8 mouse cellular contexts compared by ENCODE assay signal in the genomic region with DNA sequence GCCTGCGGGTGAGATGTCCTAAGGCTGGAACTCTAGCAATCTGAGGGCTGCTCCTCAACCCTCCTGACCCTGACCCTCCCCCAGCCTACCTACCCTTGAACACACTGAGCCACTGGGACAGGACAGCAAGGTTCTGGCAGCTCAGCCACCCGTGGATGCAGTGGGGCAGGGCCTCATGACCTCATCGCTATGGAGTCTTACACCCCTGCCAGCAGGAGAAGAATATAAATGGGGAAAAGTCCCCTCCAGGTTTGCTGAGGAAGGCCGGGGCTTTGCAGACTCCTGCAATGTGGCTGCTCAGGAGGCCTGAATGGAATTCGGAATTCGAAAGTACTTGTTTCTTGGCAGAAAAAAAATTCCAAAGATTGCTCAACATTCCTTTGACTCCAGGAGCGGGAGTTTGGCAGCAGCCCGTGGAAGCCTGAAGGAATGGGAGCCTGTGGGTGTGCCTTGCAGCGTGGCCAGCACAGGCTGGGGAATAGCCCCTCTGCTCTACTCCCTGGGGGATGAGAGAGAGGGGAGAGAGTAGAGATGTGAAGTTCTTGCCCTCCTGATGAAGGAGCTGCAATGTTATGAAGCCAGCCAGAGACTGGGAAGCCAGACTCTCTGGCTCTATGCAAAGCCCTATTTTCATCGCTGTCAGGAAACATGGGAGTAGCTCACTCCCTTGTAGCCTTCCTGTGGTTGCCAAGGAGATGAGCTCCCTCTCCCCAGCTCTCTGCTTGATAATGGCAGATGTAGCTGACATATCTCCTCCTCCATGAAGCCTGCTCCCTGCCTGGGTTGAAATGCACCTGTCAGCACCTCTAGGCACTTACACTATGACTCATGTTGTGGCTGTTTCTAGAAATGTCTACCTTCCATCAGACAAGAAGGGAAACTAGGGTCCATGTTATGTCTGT. TPM values are rescaled to one million over a fixed set of nuclear protein-coding genes. Genes with fewer than 3 reads are reported as not detected.
DNase-seq lines count a peak whose midpoint lies in the region; ATAC-seq and TF ChIP-seq lines count a peak whose summit lies in the region.

No protein-coding gene starts in this region.

- H3K36me3 ChIP-seq in forebrain, embryonic 12.5 days (replicated peaks), result no peaks in the 10 kb centered on the region
- no peaks in the 10 kb centered on the region for H3K36me3 ChIP-seq in heart, embryonic 14.5 days (ENCODE audit: control insufficient read depth, insufficient read depth, low read length)
- H3K36me3 ChIP-seq in kidney, postnatal 0 days (ENCODE audit: insufficient read depth, low read length), result no peaks in the 10 kb centered on the region
- no peaks in the 10 kb centered on the region for H3K36me3 ChIP-seq in liver, adult 2 months (ENCODE audit: control insufficient read depth, insufficient read depth, low read length)

- TF ChIP-seq POLR2A in liver, adult 2 months (IDR thresholded peaks at IDR 0.05; ENCODE audit: extremely low read depth, insufficient read depth, low read length), result no peak
- TF ChIP-seq POLR2A in olfactory bulb, adult 2 months (IDR thresholded peaks at IDR 0.05; ENCODE audit: insufficient read depth, low read depth, low read length), result no peak

- H3K9ac ChIP-seq in forebrain, embryonic 12.5 days, result no peak overlapping the region
- peak overlapping the region; percentile 34 for H3K9ac ChIP-seq in heart, embryonic 14.5 days (ENCODE audit: low read length)
- H3K9ac ChIP-seq in kidney, postnatal 0 days (ENCODE audit: low read depth, low read length), result no peak overlapping the region
- no peak overlapping the region for H3K9ac ChIP-seq in liver, adult 2 months (ENCODE audit: low read depth, low read length)

- no peaks in the 10 kb centered on the region for H3K9me3 ChIP-seq in forebrain, embryonic 12.5 days
- H3K9me3 ChIP-seq in heart, embryonic 14.5 days (ENCODE audit: control insufficient read depth, low read length), result no peaks in the 10 kb centered on the region
- H3K9me3 ChIP-seq in kidney, postnatal 0 days (replicated peaks; ENCODE audit: low read length), result no peaks in the 10 kb centered on the region

- H3K79me2 ChIP-seq in liver, adult 2 months (ENCODE audit: control insufficient read depth, insufficient read depth, low read length), result no peaks in the 10 kb centered on the region

- peaks cover 3% of the 10 kb centered on the region; the same call in 1 of the 2 replicates for H3K27me3 ChIP-seq in forebrain, embryonic 12.5 days
- H3K27me3 ChIP-seq in heart, embryonic 14.5 days (ENCODE audit: control insufficient read depth, insufficient read depth, low read length), result no peaks in the 10 kb centered on the region
- no peaks in the 10 kb centered on the region for H3K27me3 ChIP-seq in kidney, postnatal 0 days (ENCODE audit: insufficient read depth, low read length)
- no peaks in the 10 kb centered on the region for H3K27me3 ChIP-seq in liver, adult 2 months (ENCODE audit: control insufficient read depth, insufficient read depth, low read length)

- WGBS in forebrain, embryonic 12.5 days, result 17% methylated on average over 10 of the region's 10 CpGs
- 7% methylated on average over 10 of the region's 10 CpGs for whole genome bisulfite sequencing in heart, embryonic 14.5 days
- WGBS in kidney, postnatal 0 days, result 10% methylated on average over 10 of the region's 10 CpGs
- 18% methylated on average over 10 of the region's 10 CpGs for WGBS in liver, adult 2 months
- WGBS in olfactory bulb, adult 2 months, result 17% methylated on average over 10 of the region's 10 CpGs

- DNase-seq in adrenal gland, postnatal 10 days, result peak; percentile 63
- peak; percentile 90 for DNase-seq in kidney, postnatal 0 days (ENCODE audit: low spot score)
- DNase-seq in liver, adult 2 months (ENCODE audit: extremely low read depth, low read depth, low spot score), result peak; percentile 83
- DNase-seq in cerebellum, adult 8-10 months, result no peak

- peak overlapping the region; percentile 73 for H3K27ac ChIP-seq in forebrain, embryonic 12.5 days
- peak overlapping the region; percentile 74 to 81 for H3K27ac ChIP-seq in heart, embryonic 14.5 days (replicated peaks in 1 of 2; ENCODE audit: control insufficient read depth in 1 of 2, insufficient read depth in 1 of 2, low read depth in 2 of 2, low read length in 2 of 2)
- peak overlapping the region; percentile 87 for H3K27ac ChIP-seq in kidney, postnatal 0 days
- peak overlapping the region; percentile 28 for H3K27ac ChIP-seq in liver, adult 2 months (replicated peaks; ENCODE audit: insufficient read depth, low read depth, low read length)
- peak overlapping the region; percentile 49 for H3K27ac ChIP-seq in olfactory bulb, adult 2 months (ENCODE audit: insufficient read depth, low read depth, low read length)

- H3K4me3 ChIP-seq in forebrain, embryonic 12.5 days (replicated peaks), result no peak overlapping the region
- H3K4me3 ChIP-seq in heart, embryonic 14.5 days (ENCODE audit: control insufficient read depth in 1 of 2, insufficient read depth in 1 of 2, low read depth in 1 of 2, low read length in 2 of 2), result no peak overlapping the region
- H3K4me3 ChIP-seq in kidney, postnatal 0 days (replicated peaks; ENCODE audit: low read depth, low read length), result no peak overlapping the region
- H3K4me3 ChIP-seq in liver, adult 2 months (ENCODE audit: insufficient read depth, low read depth, low read length), result peak overlapping the region; percentile 4; the same call in 1 of the 2 replicates
- no peak overlapping the region for H3K4me3 ChIP-seq in olfactory bulb, adult 2 months (ENCODE audit: insufficient read depth, low read depth, low read length)

- ATAC-seq in forebrain, embryonic 12.5 days (ENCODE audit: low FRiP score), result peak; percentile 64; the same call in 1 of the 2 replicates
- peak; percentile 56 for ATAC-seq in heart, embryonic 14.5 days (ENCODE audit: insufficient number of reproducible peaks, insufficient read depth, low FRiP score, low read depth)
- peak; percentile 69; the same call in 1 of the 2 replicates for ATAC-seq in kidney, postnatal 0 days (replicated peaks; ENCODE audit: low FRiP score, low read depth)
- no peak for ATAC-seq in erythroid progenitor cell, adult 5-6 weeks (replicated peaks; ENCODE audit: low FRiP score, poor library complexity, severe bottlenecking)

- H3K4me1 ChIP-seq in forebrain, embryonic 12.5 days, result peaks cover 12% of the 10 kb centered on the region
- H3K4me1 ChIP-seq in heart, embryonic 14.5 days (ENCODE audit: control insufficient read depth in 2 of 2, insufficient read depth in 2 of 2, low read length in 2 of 2), result peaks cover 14 to 15% of the 10 kb centered on the region in 2 experiments
- H3K4me1 ChIP-seq in kidney, postnatal 0 days (replicated peaks; ENCODE audit: insufficient read depth, low read length), result peaks cover 11% of the 10 kb centered on the region
- H3K4me1 ChIP-seq in liver, adult 2 months (ENCODE audit: control insufficient read depth, insufficient read depth, low read length), result peaks cover 15% of the 10 kb centered on the region
- peaks cover 14% of the 10 kb centered on the region for H3K4me1 ChIP-seq in olfactory bulb, adult 2 months (ENCODE audit: control insufficient read depth, insufficient read depth, low read length)

- H3K4me2 ChIP-seq in forebrain, embryonic 12.5 days, result 0 out of 2 replicates have a peak overlapping the region, but pooled peaks have one; percentile 10
- peak overlapping the region; percentile 48 for H3K4me2 ChIP-seq in heart, embryonic 14.5 days (ENCODE audit: low read length)
- H3K4me2 ChIP-seq in kidney, postnatal 0 days (ENCODE audit: low read length), result peak overlapping the region; percentile 19; the same call in 1 of the 2 replicates

- no peak for TF ChIP-seq CTCF in kidney, postnatal 0 days (IDR thresholded peaks at IDR 0.05; ENCODE audit: low read depth)
- no peak for TF ChIP-seq CTCF in liver, adult 2 months (IDR thresholded peaks at IDR 0.05; ENCODE audit: low read depth, low read length)
- TF ChIP-seq CTCF in olfactory bulb, adult 2 months (IDR thresholded peaks at IDR 0.05; ENCODE audit: insufficient read depth, low read depth, low read length), result no peak

RNA-seq across cellular contexts. Expression of gene Csf1, which starts 33.3 kb away (rescaled TPM):
- total RNA-seq in adrenal gland, postnatal 10 days (2021), result 10 to 100 TPM; 15.6 to 18.3 TPM
- 6.1 and 8.3 TPM in 2 replicates for polyA plus RNA-seq in forebrain, embryonic 12.5 days (2016; fragmentation: Nextera tagmentation; extraction: Ambion mirVana)
- 8.5 and 10.1 TPM in 2 replicates for polyA plus RNA-seq in heart, embryonic 14.5 days (2014; fragmentation: Nextera tagmentation; extraction: Ambion mirVana)
- polyA plus RNA-seq in kidney, postnatal 0 days (2015; fragmentation: Nextera tagmentation; extraction: Ambion mirVana), result 7.8 and 8.7 TPM in 2 replicates
- 3.0 and 3.3 TPM in 2 replicates for total RNA-seq in liver, adult 2 months (2014; rRNA removed)
- polyA plus RNA-seq in liver, adult 2 months (2012; rRNA removed), result 4.6 and 6.6 TPM in 2 replicates
- not detected in 2 replicates for polyA plus RNA-seq in olfactory bulb, adult 2 months (2012; ENCODE audit: insufficient read depth, insufficient read length, low replicate concordance, missing spikeins)
- total RNA-seq in erythroid progenitor cell, adult 5-6 weeks (2015; ENCODE audit: low replicate concordance), result 6.5 and 9.6 TPM in 2 replicates
- 1.1 and 1.2 TPM in 2 replicates for total RNA-seq in erythroid progenitor cell, adult 5-6 weeks (2017; ENCODE audit: low replicate concordance)

Comparison
In these comparisons a context has a peak if more than half of its experiments do, and no peak if none do; other contexts are left out.
1. H3K27ac ChIP-seq: peak in every context shown above with its lines; median percentile 87 in kidney, postnatal 0 days; 78 in heart, embryonic 14.5 days; 73 in forebrain, embryonic 12.5 days; 49 in olfactory bulb, adult 2 months; 28 in liver, adult 2 months.